Mouse (Mus musculus) liver, embryonic 14.5 days (tissue): ENCODE data around the gene Abt1.

Source experiments
- CTCF ChIP-seq: IDR thresholded peaks from 2 replicates; pipeline ENCODE4 v1.5.1; 2016; ENCODE audit warnings: antibody characterized with exemption, low read depth, control low read depth
- EP300 ChIP-seq: IDR thresholded peaks from 2 replicates; pipeline ENCODE4 v1.6.1; 2016; ENCODE audit warnings: antibody characterized with exemption, low read depth

GRCm38 (mm10) chr13:23464841-23465366 is 41.2 kb upstream of the Abt1 start:
- TF ChIP-seq CTCF (no peak), EP300 (no peak)
